Mouse (Mus musculus): ENCODE data around the gene Gm49388. TPM values are rescaled to one million over a fixed set of nuclear protein-coding genes. Genes with fewer than 3 reads are reported as not detected.

The Gm49388 gene
- total RNA-seq, 1 experiment = 1.9 TPM

DNA sequence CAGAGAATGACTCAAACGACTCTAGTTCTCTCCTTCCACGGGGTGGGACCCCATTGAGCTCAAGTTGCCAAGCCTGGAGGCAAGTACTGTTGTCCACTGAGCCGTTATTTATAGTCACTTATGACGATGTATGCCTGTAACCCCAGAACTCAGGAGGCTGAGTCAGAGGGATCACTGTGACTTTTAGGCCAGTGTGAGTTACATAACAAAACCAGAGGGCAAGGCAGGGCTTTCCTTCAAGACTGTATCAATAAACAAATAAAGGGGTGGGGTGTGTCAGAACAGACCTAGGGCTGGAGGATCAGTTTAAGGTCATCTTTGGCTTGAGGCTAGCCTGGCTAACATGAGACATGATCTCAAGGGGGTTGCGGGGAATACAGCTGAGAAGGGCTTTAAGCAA, 65.5 kb downstream of the Gm49388 start:
- Histone ChIP-seq H3K4me1 (ENCODE audit: control insufficient read depth in 2 of 2, insufficient read depth in 2 of 2, low read length in 2 of 2, poor library complexity in 1 of 2) (peaks cover 0 to 6% of the 10 kb centered on the region in 2 experiments; a peak in 2 of 4 replicates), H3K36me3 (ENCODE audit: control insufficient read depth, insufficient read depth, low read length, poor library complexity, severe bottlenecking) (peaks cover 16% of the 10 kb centered on the region; the same call in 1 of the 2 replicates), H3K27ac (ENCODE audit: insufficient read depth, low read depth, low read length, poor library complexity, severe bottlenecking) (no peak overlapping the region), H3K9ac (ENCODE audit: insufficient read depth, low read depth, low read length, poor library complexity, severe bottlenecking) (no peak overlapping the region), H3K4me3 (ENCODE audit: insufficient read depth in 1 of 2, low read depth in 1 of 2, low read length in 2 of 2, poor library complexity in 1 of 2, severe bottlenecking in 1 of 2) (no peak overlapping the region), H3K9me3 (ENCODE audit: control insufficient read depth, insufficient read depth, low read depth, low read length) (no peaks in the 10 kb centered on the region)
- in situ Hi-C loops (cut with MboI; ENCODE audit: low sequenced_read_pairs in 2 of 2, unreplicated experiment in 2 of 2) = no loop called here
- TF ChIP-seq MAFK (IDR thresholded peaks at IDR 0.05; ENCODE audit: insufficient read depth, low read depth, low read length) (no peak), HCFC1 (IDR thresholded peaks at IDR 0.05; ENCODE audit: borderline replicate concordance, insufficient read depth, low read length) (no peak), CHD2 (IDR thresholded peaks at IDR 0.05; ENCODE audit: low read depth, low read length) (no peak), ZC3H11A (IDR thresholded peaks at IDR 0.05; ENCODE audit: borderline replicate concordance, low read depth, low read length) (no peak), ZNF384 (IDR thresholded peaks at IDR 0.05; ENCODE audit: low read depth, low read length) (no peak)
- no peak for DNase-seq (ENCODE audit: low read depth, low spot score)

Other genes starting within 250 kb of the Gm49388 start
- gene Tmem265, start 224.2 kb upstream of the Gm49388 start, total RNA-seq (2012; rRNA removed) = 5.0 TPM in 1 of 2 replicates, not detected in the other
- gene Phkg2, start 212.3 kb upstream of the Gm49388 start, total RNA-seq (2012; rRNA removed) = 32.1 and 46.1 TPM in 2 replicates
- 3.8 and 6.0 TPM in 2 replicates for gene Ccdc189, start 197.0 kb upstream of the Gm49388 start, total RNA-seq (2012; rRNA removed)
- gene Rnf40, start 196.8 kb upstream of the Gm49388 start, total RNA-seq (2012; rRNA removed) = 71.0 and 94.9 TPM in 2 replicates
- gene Zfp629, start 169.8 kb upstream of the Gm49388 start, total RNA-seq (2012; rRNA removed) = 2.1 and 2.9 TPM in 2 replicates
- gene Bcl7c, start 76.7 kb upstream of the Gm49388 start, total RNA-seq (2012; rRNA removed) = 35.6 and 36.8 TPM in 2 replicates
- 2.3 and 3.0 TPM in 2 replicates for gene Ctf1, start 72.9 kb upstream of the Gm49388 start, total RNA-seq (2012; rRNA removed)
- 0.69 and 0.71 TPM in 2 replicates for gene Ctf2, start 53.4 kb upstream of the Gm49388 start, total RNA-seq (2012; rRNA removed)
- gene Fbxl19, start 41.1 kb upstream of the Gm49388 start, total RNA-seq (2012; rRNA removed) = 86.9 and 93.0 TPM in 2 replicates
- gene Orai3, start 15.8 kb upstream of the Gm49388 start, total RNA-seq (2012; rRNA removed) = 14.0 and 30.7 TPM in 2 replicates
- 22.6 and 24.4 TPM in 2 replicates for gene Setd1a, start 8.9 kb upstream of the Gm49388 start, total RNA-seq (2012; rRNA removed)
- gene Hsd3b7, start 15.0 kb downstream of the Gm49388 start, total RNA-seq (2012; rRNA removed) = 14.7 and 22.5 TPM in 2 replicates
- gene Stx4a, start 38.7 kb downstream of the Gm49388 start, total RNA-seq (2012; rRNA removed) = 20.9 and 23.7 TPM in 2 replicates
- gene Stx1b, start 38.9 kb downstream of the Gm49388 start, total RNA-seq (2012; rRNA removed) = 1.4 and 1.7 TPM in 2 replicates
- gene Zfp646, start 90.6 kb downstream of the Gm49388 start, total RNA-seq (2012; rRNA removed) = 44.7 and 52.5 TPM in 2 replicates
- 8.6 and 11.3 TPM in 2 replicates for gene Zfp668, start 91.2 kb downstream of the Gm49388 start, total RNA-seq (2012; rRNA removed)
- 0.67 and 0.69 TPM in 2 replicates for gene Prss53, start 105.4 kb downstream of the Gm49388 start, total RNA-seq (2012; rRNA removed)
- not detected in 2 replicates for gene Gm21974, start 109.8 kb downstream of the Gm49388 start, total RNA-seq (2012; rRNA removed)
- 88.5 and 115 TPM in 2 replicates for gene Vkorc1, start 110.0 kb downstream of the Gm49388 start, total RNA-seq (2012; rRNA removed)
- gene Bckdk, start 118.5 kb downstream of the Gm49388 start, total RNA-seq (2012; rRNA removed) = 53.9 and 56.4 TPM in 2 replicates
- gene Kat8, start 126.9 kb downstream of the Gm49388 start, total RNA-seq (2012; rRNA removed) = 35.1 and 35.6 TPM in 2 replicates
- 11.3 and 16.5 TPM in 2 replicates for gene Prss8, start 144.5 kb downstream of the Gm49388 start, total RNA-seq (2012; rRNA removed)
- 15.3 and 15.4 TPM in 2 replicates for gene Prss36, start 161.1 kb downstream of the Gm49388 start, total RNA-seq (2012; rRNA removed)
- 91.6 and 142 TPM in 2 replicates for gene Fus, start 181.8 kb downstream of the Gm49388 start, total RNA-seq (2012; rRNA removed)
- 38.7 and 62.1 TPM in 2 replicates for gene Pycard, start 208.3 kb downstream of the Gm49388 start, total RNA-seq (2012; rRNA removed)
- 1.1 and 1.2 TPM in 2 replicates for gene Trim72, start 218.3 kb downstream of the Gm49388 start, total RNA-seq (2012; rRNA removed)